Mouse (Mus musculus): ENCODE measurements around the gene Cxcl2. TPM values are rescaled to one million over a fixed set of nuclear protein-coding genes. Genes with fewer than 3 reads are reported as not detected.

The Cxcl2 gene
- total RNA-seq, 2 experiments from 2014 or later = 1.9 to 4.8 TPM

Other genes with a start within 250 kb of the Cxcl2 start
- gene Cxcl5, start 144.5 kb upstream of the Cxcl2 start, total RNA-seq (2015; ENCODE audit: low replicate concordance) = not detected in 2 replicates
- not detected in 2 replicates for gene Cxcl5, start 144.5 kb upstream of the Cxcl2 start, total RNA-seq (2017; ENCODE audit: low replicate concordance)
- 10.0 and 10.8 TPM in 2 replicates for gene Ppbp, start 135.4 kb upstream of the Cxcl2 start, total RNA-seq (2015; ENCODE audit: low replicate concordance)
- 1.7 TPM in 1 of 2 replicates, not detected in the other for gene Ppbp, start 135.4 kb upstream of the Cxcl2 start, total RNA-seq (2017; ENCODE audit: low replicate concordance)
- 29.0 and 49.1 TPM in 2 replicates for gene Pf4, start 131.4 kb upstream of the Cxcl2 start, total RNA-seq (2015; ENCODE audit: low replicate concordance)
- 6.4 and 12.8 TPM in 2 replicates for gene Pf4, start 131.4 kb upstream of the Cxcl2 start, total RNA-seq (2017; ENCODE audit: low replicate concordance)
- not detected in 2 replicates for gene Cxcl3, start 117.8 kb upstream of the Cxcl2 start, total RNA-seq (2015; ENCODE audit: low replicate concordance)
- gene Cxcl3, start 117.8 kb upstream of the Cxcl2 start, total RNA-seq (2017; ENCODE audit: low replicate concordance) = not detected in 2 replicates
- not detected in 2 replicates for gene Cxcl15, start 109.3 kb upstream of the Cxcl2 start, total RNA-seq (2015; ENCODE audit: low replicate concordance)
- gene Cxcl15, start 109.3 kb upstream of the Cxcl2 start, total RNA-seq (2017; ENCODE audit: low replicate concordance) = not detected in 2 replicates
- not detected in 2 replicates for gene Cxcl1, start 12.6 kb upstream of the Cxcl2 start, total RNA-seq (2015; ENCODE audit: low replicate concordance)
- not detected in 2 replicates for gene Cxcl1, start 12.6 kb upstream of the Cxcl2 start, total RNA-seq (2017; ENCODE audit: low replicate concordance)
- gene Mthfd2l, start 27.2 kb downstream of the Cxcl2 start, total RNA-seq (2015; ENCODE audit: low replicate concordance) = 0.38 and 1.7 TPM in 2 replicates
- 3.0 TPM in 1 of 2 replicates, not detected in the other for gene Mthfd2l, start 27.2 kb downstream of the Cxcl2 start, total RNA-seq (2017; ENCODE audit: low replicate concordance)
- not detected in 2 replicates for gene Epgn, start 123.6 kb downstream of the Cxcl2 start, total RNA-seq (2015; ENCODE audit: low replicate concordance)
- not detected in 2 replicates for gene Epgn, start 123.6 kb downstream of the Cxcl2 start, total RNA-seq (2017; ENCODE audit: low replicate concordance)
- not detected in 2 replicates for gene Ereg, start 170.8 kb downstream of the Cxcl2 start, total RNA-seq (2015; ENCODE audit: low replicate concordance)
- not detected in 2 replicates for gene Ereg, start 170.8 kb downstream of the Cxcl2 start, total RNA-seq (2017; ENCODE audit: low replicate concordance)
- not detected in 2 replicates for gene Areg, start 235.7 kb downstream of the Cxcl2 start, total RNA-seq (2015; ENCODE audit: low replicate concordance)
- not detected in 2 replicates for gene Areg, start 235.7 kb downstream of the Cxcl2 start, total RNA-seq (2017; ENCODE audit: low replicate concordance)

Data from erythroblast, adult 5-6 weeks (primary cell).